Mouse (Mus musculus) C2C12 (cell line): ENCODE measurements around the gene Mthfr. TPM values are rescaled to one million over a fixed set of nuclear protein-coding genes. Genes with fewer than 3 reads are reported as not detected.

ENCODE experiments used
- H3K27me3 ChIP-seq: one replicate; pipeline ENCODE4 v1.6.1; 2011; ENCODE audit not compliant: control insufficient read depth, insufficient read depth, insufficient read length
- H3K36me3 ChIP-seq: one replicate; pipeline ENCODE4 v1.6.1; 2011; ENCODE audit not compliant: control insufficient read depth, insufficient read depth
- H3K4me3 ChIP-seq: one replicate; pipeline ENCODE4 v1.5.1; 2011; ENCODE audit warnings: mild to moderate bottlenecking, control low read depth; ENCODE audit not compliant: poor library complexity, insufficient read depth, severe bottlenecking
- H3K79me2 ChIP-seq: one replicate; pipeline ENCODE4 v1.6.1; 2011; ENCODE audit not compliant: control insufficient read depth, insufficient read depth
- H3K79me3 ChIP-seq: one replicate; pipeline ENCODE4 v1.6.1; 2011; ENCODE audit warnings: low read depth, control low read depth
- H3ac ChIP-seq: one replicate; pipeline ENCODE3; 2011; ENCODE audit warnings: low read depth; ENCODE audit not compliant: control insufficient read depth, insufficient read length
- CEBPB ChIP-seq: IDR thresholded peaks from one replicate; pipeline ENCODE4 v1.6.1; 2011; ENCODE audit warnings: low read depth, mild to moderate bottlenecking, control low read depth, moderate library complexity
- CTCF ChIP-seq: IDR thresholded peaks from one replicate; pipeline ENCODE4 v1.5.1; 2011; ENCODE audit not compliant: control insufficient read depth, insufficient read depth, insufficient read length
- FOSL1 ChIP-seq: IDR thresholded peaks from one replicate; pipeline ENCODE4 v1.8.0; 2011; ENCODE audit warnings: mild to moderate bottlenecking, low read length; ENCODE audit not compliant: poor library complexity, insufficient read depth, severe bottlenecking
- MAX ChIP-seq: IDR thresholded peaks from one replicate; pipeline ENCODE4 v1.6.1; 2011; ENCODE audit warnings: mild to moderate bottlenecking, control low read depth
- MYOD1 ChIP-seq: IDR thresholded peaks from one replicate; pipeline ENCODE4 v1.6.1; 2011; ENCODE audit warnings: low read depth; ENCODE audit not compliant: control insufficient read depth, insufficient read length
- MYOG ChIP-seq: IDR thresholded peaks from one replicate; pipeline ENCODE4 v1.6.1; 2011; ENCODE audit not compliant: control insufficient read depth, insufficient read length; ENCODE audit errors: extremely low read depth
- USF1 ChIP-seq: IDR thresholded peaks from one replicate; pipeline ENCODE4 v1.6.1; 2011; ENCODE audit warnings: low read depth, mild to moderate bottlenecking, control low read depth, moderate library complexity
- polyA plus RNA-seq: library from polyadenylated mRNA; unstranded; fragments of >200 nt; fragmentation: generic; extraction: Trizol; gene quantifications from one replicate; pipeline ENCODE4 v1.2.1, GENCODE M21; 2012; ENCODE audit warnings: missing spikeins

Mthfr gene
- polyA plus RNA-seq, 1 experiment: 16.1 TPM

- no peaks in the 10 kb centered on the region for H3K27me3 ChIP-seq
- H3ac ChIP-seq: no peak overlapping the region
- no peaks in the 10 kb centered on the region for H3K79me2 ChIP-seq
- TF ChIP-seq CTCF: no peak
- no peak for TF ChIP-seq MYOD1
- TF ChIP-seq MYOG: no peak
- TF ChIP-seq FOSL1: no peak
- TF ChIP-seq CEBPB: no peak
- no peak for TF ChIP-seq MAX
- no peak for TF ChIP-seq USF1
- H3K36me3 ChIP-seq: peaks cover 15% of the 10 kb centered on the region
- H3K4me3 ChIP-seq: no peak overlapping the region
- no peaks in the 10 kb centered on the region for H3K79me3 ChIP-seq
Observed at GRCm38 (mm10) chr4:148001866-148002265, 37.0 kb upstream of the Mthfr start.

GRCm38 (mm10) chr4:148004361-148004760 is 34.5 kb upstream of the Mthfr start:
- H3K79me3 ChIP-seq: no peaks in the 10 kb centered on the region
- TF ChIP-seq CEBPB (no peak), FOSL1 (no peak), CTCF (no peak), USF1 (no peak), MAX (no peak), MYOG (no peak), MYOD1 (no peak)
- H3K36me3 ChIP-seq: peaks cover 39% of the 10 kb centered on the region
- no peaks in the 10 kb centered on the region for H3K79me2 ChIP-seq
- H3ac ChIP-seq: no peak overlapping the region
- H3K4me3 ChIP-seq: no peak overlapping the region
- no peaks in the 10 kb centered on the region for H3K27me3 ChIP-seq

DNA sequence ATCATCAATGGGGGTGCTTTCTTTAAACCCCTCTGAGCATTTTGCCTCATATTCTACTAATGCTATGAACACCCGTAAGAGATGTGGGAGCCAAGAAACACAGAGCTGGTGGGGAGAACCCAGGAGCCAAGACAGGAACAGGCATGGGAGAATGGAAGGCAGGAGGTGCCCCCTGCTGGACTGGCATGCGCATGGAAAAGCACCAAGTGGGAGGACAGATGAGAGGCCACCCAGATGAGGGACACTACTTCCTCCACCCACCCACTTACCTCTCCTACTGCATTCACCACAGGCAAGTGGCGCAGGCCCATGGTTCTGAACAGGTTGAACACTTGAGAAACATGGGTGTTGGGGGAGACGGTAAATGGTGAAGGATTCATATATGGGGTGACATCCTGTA is 30.5 kb upstream of the Mthfr start:
- Histone ChIP-seq H3K27me3 (no peaks in the 10 kb centered on the region), H3K4me3 (no peak overlapping the region), H3ac (no peak overlapping the region), H3K79me3 (no peaks in the 10 kb centered on the region), H3K79me2 (no peaks in the 10 kb centered on the region), H3K36me3 (peaks cover 72% of the 10 kb centered on the region)
- TF ChIP-seq FOSL1 (no peak), MAX (no peak), MYOD1 (no peak), MYOG (no peak), CEBPB (no peak), USF1 (no peak), CTCF (peak; percentile 41)

DNA sequence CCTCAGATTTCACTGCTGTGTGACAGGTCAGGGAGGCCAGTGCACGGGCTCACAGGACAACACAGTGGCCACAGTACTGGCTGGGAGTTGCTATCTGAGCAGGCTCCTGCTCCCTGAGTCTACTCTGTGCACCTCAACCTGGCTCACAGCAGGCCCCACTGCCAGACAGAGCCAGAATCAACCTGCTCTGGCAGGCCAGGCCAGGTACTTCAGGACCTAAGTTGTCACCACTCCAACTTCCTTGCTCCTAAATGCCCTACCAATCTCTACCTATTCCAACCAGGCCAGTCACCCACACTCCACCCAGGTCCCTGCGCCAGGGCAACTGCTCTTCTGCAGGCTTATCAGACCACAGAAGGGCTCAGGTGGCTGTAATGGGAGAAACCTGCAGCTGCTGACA is 29.2 kb upstream of the Mthfr start:
- no peaks in the 10 kb centered on the region for H3K27me3 ChIP-seq
- H3K4me3 ChIP-seq: no peak overlapping the region
- TF ChIP-seq CTCF (no peak), MYOG (no peak), MAX (no peak), USF1 (no peak), FOSL1 (no peak), CEBPB (no peak), MYOD1 (no peak)
- no peaks in the 10 kb centered on the region for H3K79me3 ChIP-seq
- H3K79me2 ChIP-seq: no peaks in the 10 kb centered on the region
- H3ac ChIP-seq: no peak overlapping the region
- H3K36me3 ChIP-seq: peaks cover 83% of the 10 kb centered on the region

GRCm38 (mm10) chr4:148011332-148011731 is 27.5 kb upstream of the Mthfr start:
- TF ChIP-seq MYOD1 (no peak), FOSL1 (no peak), CTCF (no peak), CEBPB (no peak), MYOG (no peak), MAX (no peak), USF1 (no peak)
- H3ac ChIP-seq: no peak overlapping the region
- no peak overlapping the region for H3K4me3 ChIP-seq
- no peaks in the 10 kb centered on the region for H3K79me2 ChIP-seq
- no peaks in the 10 kb centered on the region for H3K79me3 ChIP-seq
- no peaks in the 10 kb centered on the region for H3K27me3 ChIP-seq
- peaks cover 81% of the 10 kb centered on the region for H3K36me3 ChIP-seq

- Histone ChIP-seq H3K27me3 (no peaks in the 10 kb centered on the region), H3K36me3 (peaks cover 73% of the 10 kb centered on the region), H3K79me2 (no peaks in the 10 kb centered on the region), H3ac (no peak overlapping the region), H3K79me3 (no peaks in the 10 kb centered on the region), H3K4me3 (no peak overlapping the region)
- no peak for TF ChIP-seq USF1
- no peak for TF ChIP-seq MAX
- no peak for TF ChIP-seq CEBPB
- TF ChIP-seq CTCF: no peak
- no peak for TF ChIP-seq MYOD1
- no peak for TF ChIP-seq FOSL1
- no peak for TF ChIP-seq MYOG
Observed at GRCm38 (mm10) chr4:148012216-148012615, 26.7 kb upstream of the Mthfr start.
